24 mouse cellular contexts compared by ENCODE assay signal in the genomic region with DNA sequence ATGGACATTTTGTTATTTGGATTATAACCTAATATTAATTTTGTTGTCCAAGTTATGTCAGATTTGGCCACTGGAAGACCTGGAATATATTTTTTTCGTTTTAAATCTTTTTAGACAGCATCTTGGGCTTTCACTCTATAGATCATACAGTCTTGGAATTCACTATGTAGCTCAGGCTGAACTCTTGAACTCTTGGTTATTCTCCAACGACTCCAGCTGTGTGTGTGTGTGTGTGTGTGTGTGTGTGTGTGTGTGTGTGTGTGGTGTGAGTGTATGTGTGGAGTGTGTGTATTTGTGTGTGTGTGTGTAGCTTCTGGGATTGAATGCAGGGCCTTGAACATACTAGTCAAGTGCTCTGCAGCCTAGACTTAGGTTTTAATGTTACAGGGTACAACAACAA. TPM values are rescaled to one million over a fixed set of nuclear protein-coding genes. Genes with fewer than 3 reads are reported as not detected.
DNase-seq lines count a peak whose midpoint lies in the region; ATAC-seq and TF ChIP-seq lines count a peak whose summit lies in the region.
"Had no signal": no experiment of that assay in that cellular context is flagged by ENCODE, and none has a peak within 500 bp of the region (broad histone marks: within the 10 kb centered on the region; RNA-seq: fewer than 3 reads in every experiment).

No protein-coding gene starts in this region.

- no peaks in the 10 kb centered on the region for H3K36me3 ChIP-seq in lung, embryonic 14.5 days (ENCODE audit: insufficient read depth)
- H3K36me3 ChIP-seq in intestine, embryonic 16.5 days (ENCODE audit: control insufficient read depth, insufficient read depth, low read length) = no peaks in the 10 kb centered on the region
- H3K36me3 ChIP-seq in stomach, postnatal 0 days (ENCODE audit: control insufficient read depth, insufficient read depth, low read length) = no peaks in the 10 kb centered on the region
- H3K36me3 ChIP-seq: forebrain, embryonic 10.5 days had no signal

- TF ChIP-seq EP300 in stomach, postnatal 0 days (optimal IDR thresholded peaks at IDR 0.05) = no peak

- peak; percentile 56; the same call in 1 of the 2 replicates for ATAC-seq in lung, embryonic 14.5 days (ENCODE audit: insufficient read depth)
- peak; percentile 33 for ATAC-seq in intestine, embryonic 16.5 days
- ATAC-seq in stomach, postnatal 0 days (ENCODE audit: low FRiP score, low TSS enrichment) = peak; percentile 26; the same call in 1 of the 2 replicates
- ATAC-seq in megakaryocyte-erythroid progenitor cell, adult 5-6 weeks (replicated peaks; ENCODE audit: low FRiP score, low TSS enrichment, poor library complexity, severe bottlenecking) = no peak
- ATAC-seq: CD4-positive, CD25-positive, alpha-beta regulatory T cell, adult 4 months; forebrain, embryonic 13.5 days; forebrain, embryonic 16.5 days had no signal

- H3K9ac ChIP-seq in lung, embryonic 14.5 days = no peak overlapping the region
- no peak overlapping the region for H3K9ac ChIP-seq in intestine, embryonic 16.5 days (ENCODE audit: low read depth, low read length)
- no peak overlapping the region for H3K9ac ChIP-seq in stomach, postnatal 0 days (ENCODE audit: low read length)
- H3K9ac ChIP-seq: forebrain, embryonic 13.5 days; hindbrain, embryonic 12.5 days; hindbrain, embryonic 15.5 days had no signal

- no peak overlapping the region for H3K27ac ChIP-seq in lung, embryonic 14.5 days (ENCODE audit: low read depth)
- no peak overlapping the region for H3K27ac ChIP-seq in intestine, embryonic 16.5 days (ENCODE audit: low read length)
- H3K27ac ChIP-seq in stomach, postnatal 0 days (replicated peaks) = no peak overlapping the region
- H3K27ac ChIP-seq: forebrain, embryonic 10.5 days; forebrain, embryonic 13.5 days; gastrocnemius, adult 2 months; hindbrain, embryonic 12.5 days; hindbrain, embryonic 15.5 days had no signal

- DNase-seq in kidney, postnatal 10 days = peak; percentile 39
- no peak for DNase-seq in kidney, adult 18-20 months
- DNase-seq in lung, embryonic 14.5 days = peak; percentile 53
- DNase-seq in lung, postnatal 4 days = no peak
- no peak for DNase-seq in stomach, postnatal 0 days (ENCODE audit: low spot score)
- DNase-seq: adrenal gland, adult 8-10 months; adrenal gland, postnatal 25 days; cerebellum, adult 11-12 months; cerebellum, adult 8-10 months; cerebellum, postnatal 10 days; cerebellum, postnatal 36 days; gastrocnemius, adult 2 months; gastrocnemius, postnatal 14 days; heart, adult 11 months had no signal

- 11% methylated on average over 2 of the region's 2 CpGs for WGBS in lung, embryonic 14.5 days
- WGBS in intestine, embryonic 16.5 days = 35% methylated on average over 2 of the region's 2 CpGs
- 22% methylated on average over 2 of the region's 2 CpGs for WGBS in stomach, postnatal 0 days

- no peak overlapping the region for H3K4me2 ChIP-seq in lung, embryonic 14.5 days
- no peak overlapping the region for H3K4me2 ChIP-seq in intestine, embryonic 16.5 days (ENCODE audit: low read depth, low read length)
- H3K4me2 ChIP-seq in stomach, postnatal 0 days (replicated peaks; ENCODE audit: low read depth) = no peak overlapping the region
- H3K4me2 ChIP-seq: forebrain, embryonic 13.5 days; heart, embryonic 11.5 days; hindbrain, embryonic 12.5 days; hindbrain, embryonic 15.5 days had no signal

- H3K4me3 ChIP-seq in lung, embryonic 14.5 days (ENCODE audit: low read depth, low read length) = no peak overlapping the region
- H3K4me3 ChIP-seq in intestine, embryonic 16.5 days (ENCODE audit: low read length) = no peak overlapping the region
- H3K4me3 ChIP-seq in stomach, postnatal 0 days (ENCODE audit: low read depth, low read length) = no peak overlapping the region
- H3K4me3 ChIP-seq: forebrain, embryonic 10.5 days; forebrain, embryonic 13.5 days; gastrocnemius, adult 2 months; hindbrain, embryonic 12.5 days; hindbrain, embryonic 15.5 days had no signal

- H3K9me3 ChIP-seq in lung, embryonic 14.5 days (ENCODE audit: low read depth, low read length) = no peaks in the 10 kb centered on the region
- H3K9me3 ChIP-seq in intestine, embryonic 16.5 days (ENCODE audit: control insufficient read depth, low read length) = no peaks in the 10 kb centered on the region
- H3K9me3 ChIP-seq in stomach, postnatal 0 days (ENCODE audit: control insufficient read depth, low read length) = no peaks in the 10 kb centered on the region
- H3K9me3 ChIP-seq: forebrain, embryonic 10.5 days; forebrain, embryonic 13.5 days; hindbrain, embryonic 12.5 days; hindbrain, embryonic 15.5 days had no signal

- no peaks in the 10 kb centered on the region for H3K4me1 ChIP-seq in lung, embryonic 14.5 days (ENCODE audit: insufficient read depth)
- no peaks in the 10 kb centered on the region for H3K4me1 ChIP-seq in intestine, embryonic 16.5 days (ENCODE audit: control insufficient read depth, insufficient read depth, low read length)
- H3K4me1 ChIP-seq in stomach, postnatal 0 days (replicated peaks; ENCODE audit: control insufficient read depth, insufficient read depth) = no peaks in the 10 kb centered on the region
- H3K4me1 ChIP-seq: forebrain, embryonic 10.5 days; forebrain, embryonic 13.5 days; hindbrain, embryonic 12.5 days; hindbrain, embryonic 15.5 days had no signal

- TF ChIP-seq CTCF in lung, embryonic 14.5 days (IDR thresholded peaks at IDR 0.05; ENCODE audit: low read depth) = no peak
- TF ChIP-seq CTCF in stomach, postnatal 0 days (IDR thresholded peaks at IDR 0.05; ENCODE audit: low read depth) = no peak

- no peaks in the 10 kb centered on the region for H3K27me3 ChIP-seq in lung, embryonic 14.5 days (ENCODE audit: insufficient read depth, low read length)
- H3K27me3 ChIP-seq in intestine, embryonic 16.5 days (replicated peaks; ENCODE audit: control insufficient read depth, insufficient read depth, low read length) = no peaks in the 10 kb centered on the region
- H3K27me3 ChIP-seq in stomach, postnatal 0 days (ENCODE audit: control insufficient read depth, insufficient read depth, low read length) = no peaks in the 10 kb centered on the region
- H3K27me3 ChIP-seq: forebrain, embryonic 13.5 days; hindbrain, embryonic 12.5 days; hindbrain, embryonic 15.5 days had no signal

RNA-seq across cellular contexts. Expression of gene Impg2, which starts 25.3 kb away (rescaled TPM):
- 0.09 and 0.34 TPM in 2 replicates for polyA plus RNA-seq in lung, embryonic 14.5 days (2014; fragmentation: Nextera tagmentation; extraction: Ambion mirVana)
- 0.05 and 0.06 TPM in 2 replicates for polyA plus RNA-seq in intestine, embryonic 16.5 days (2015; fragmentation: Nextera tagmentation; extraction: Ambion mirVana)
- polyA plus RNA-seq in stomach, postnatal 0 days (2015; fragmentation: Nextera tagmentation; extraction: Ambion mirVana) = 0.13 and 0.40 TPM in 2 replicates
- 0.42 TPM in 1 of 2 replicates, not detected in the other for total RNA-seq in megakaryocyte-erythroid progenitor cell, adult 5-6 weeks (2014; fragmentation: Nextera tagmentation)
- 0.05 TPM in 1 of 2 replicates, not detected in the other for total RNA-seq in megakaryocyte-erythroid progenitor cell, adult 5-6 weeks (2017)
- polyA plus RNA-seq: embryonic facial prominence, embryonic 11.5 days had no signal

Comparison
In these comparisons a context has a peak if more than half of its experiments do, and no peak if none do; other contexts are left out.
1. DNase-seq: peak in kidney, postnatal 10 days (single experiment) and lung, embryonic 14.5 days (single experiment); none in kidney, adult 18-20 months (single experiment), lung, postnatal 4 days (0 of 2) and stomach, postnatal 0 days (single experiment).